Mouse (Mus musculus) liver, embryonic 11.5 days (tissue): Measurements from ENCODE around the gene Fkbp15. TPM values are rescaled to one million over a fixed set of nuclear protein-coding genes. Genes with fewer than 3 reads are reported as not detected.

ENCODE experiments used
- ATAC-seq: fragments of 200-750 bp; cut with Nextera tagmentation; replicated peaks from 2 replicates; pipeline ENCODE4 v1.8.0; 2017; ENCODE audit warnings: moderate number of reproducible peaks, mild to moderate bottlenecking, moderate TSS enrichment, moderate library complexity; ENCODE audit not compliant: low FRiP score
- DNase-seq: peaks from one replicate; pipeline ENCODE4 v3.0.0-alpha.2; 2017; ENCODE audit warnings: low spot score
- H3K27ac ChIP-seq: fragments of 300-500 bp; sonication (generic); 2 replicates; pipeline ENCODE4 v1.5.1; 2014; ENCODE audit warnings: mild to moderate bottlenecking, low read depth, low read length, control low read depth
- H3K27me3 ChIP-seq: fragments of 300-500 bp; sonication (generic); replicated peaks from 2 replicates; pipeline ENCODE4 v1.6.1; 2014; ENCODE audit warnings: low read length, mixed read lengths; ENCODE audit not compliant: control insufficient read depth, insufficient read depth
- H3K36me3 ChIP-seq: fragments of 300-500 bp; sonication (generic); 2 replicates; pipeline ENCODE4 v1.6.1; 2014; ENCODE audit warnings: mild to moderate bottlenecking, low read length, moderate library complexity, mixed read lengths; ENCODE audit not compliant: control insufficient read depth, insufficient read depth
- H3K4me1 ChIP-seq: fragments of 300-500 bp; sonication (generic); replicated peaks from 2 replicates; pipeline ENCODE4 v1.6.1; 2014; ENCODE audit warnings: low read length, mixed read lengths; ENCODE audit not compliant: control insufficient read depth, insufficient read depth
- H3K4me2 ChIP-seq: fragments of 300-500 bp; sonication (generic); 2 replicates; pipeline ENCODE4 v1.6.1; 2014; ENCODE audit warnings: mild to moderate bottlenecking, control low read depth, moderate library complexity
- H3K4me3 ChIP-seq: fragments of 300-500 bp; sonication (generic); 2 replicates; pipeline ENCODE4 v1.5.1; 2014; ENCODE audit warnings: low read depth, low read length, control low read depth
- H3K9ac ChIP-seq: fragments of 300-500 bp; sonication (generic); 2 replicates; pipeline ENCODE4 v1.6.1; 2014; ENCODE audit warnings: low read depth, low read length, control low read depth
- H3K9me3 ChIP-seq: fragments of 300-500 bp; sonication (generic); 2 replicates; pipeline ENCODE4 v1.6.1; 2016; ENCODE audit warnings: low read length, inconsistent platforms, mixed read lengths; ENCODE audit not compliant: control insufficient read depth
- WGBS: fragments of 180-500 bp; shearing (Covaris S2); extraction: QIAGEN DNeasy Blood & Tissue Kit; methylation state at CpG from one replicate; pipeline ENCODE4 v1.1.7; 2014; 5-methylcytosine and 5-hydroxymethylcytosine counted together
- polyA plus RNA-seq: library from polyadenylated mRNA; unstranded; fragments of >200 nt; fragmentation: Nextera tagmentation; extraction: Ambion mirVana; gene quantifications from 2 replicates; pipeline ENCODE4 v1.2.1, GENCODE M21; 2014

Gene Fkbp15
- polyA plus RNA-seq, 1 experiment from 2014 or later, result 29.9 TPM

DNA sequence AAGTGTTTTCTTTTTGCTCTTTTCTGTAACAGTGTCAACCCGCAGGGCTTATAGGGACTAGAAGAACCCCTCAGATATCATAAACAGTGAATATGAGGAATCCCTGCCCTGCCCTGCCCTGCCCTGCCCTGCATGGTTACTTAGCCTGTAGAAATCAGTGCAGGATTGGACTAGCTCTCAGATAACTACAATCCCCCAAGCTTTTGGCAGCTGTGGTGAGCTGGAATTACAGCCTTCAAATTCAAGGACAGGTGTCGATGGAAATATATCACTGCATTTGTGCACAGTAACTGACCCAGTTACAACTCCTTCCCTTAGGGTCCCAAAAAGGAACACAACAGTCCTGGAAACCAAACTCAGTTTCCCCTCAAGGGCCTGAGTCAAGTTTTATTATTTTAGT is 60.3 kb downstream of the Fkbp15 start:
- WGBS, result 91% methylated on average over 2 of the region's 2 CpGs
- no peak for DNase-seq
- no peak for ATAC-seq
- Histone ChIP-seq H3K9ac (no peak overlapping the region), H3K27me3 (no peaks in the 10 kb centered on the region), H3K4me1 (no peaks in the 10 kb centered on the region), H3K4me3 (no peak overlapping the region), H3K4me2 (no peak overlapping the region), H3K27ac (no peak overlapping the region), H3K36me3 (peaks cover 26% of the 10 kb centered on the region; the same call in 1 of the 2 replicates), H3K9me3 (no peaks in the 10 kb centered on the region)

DNA sequence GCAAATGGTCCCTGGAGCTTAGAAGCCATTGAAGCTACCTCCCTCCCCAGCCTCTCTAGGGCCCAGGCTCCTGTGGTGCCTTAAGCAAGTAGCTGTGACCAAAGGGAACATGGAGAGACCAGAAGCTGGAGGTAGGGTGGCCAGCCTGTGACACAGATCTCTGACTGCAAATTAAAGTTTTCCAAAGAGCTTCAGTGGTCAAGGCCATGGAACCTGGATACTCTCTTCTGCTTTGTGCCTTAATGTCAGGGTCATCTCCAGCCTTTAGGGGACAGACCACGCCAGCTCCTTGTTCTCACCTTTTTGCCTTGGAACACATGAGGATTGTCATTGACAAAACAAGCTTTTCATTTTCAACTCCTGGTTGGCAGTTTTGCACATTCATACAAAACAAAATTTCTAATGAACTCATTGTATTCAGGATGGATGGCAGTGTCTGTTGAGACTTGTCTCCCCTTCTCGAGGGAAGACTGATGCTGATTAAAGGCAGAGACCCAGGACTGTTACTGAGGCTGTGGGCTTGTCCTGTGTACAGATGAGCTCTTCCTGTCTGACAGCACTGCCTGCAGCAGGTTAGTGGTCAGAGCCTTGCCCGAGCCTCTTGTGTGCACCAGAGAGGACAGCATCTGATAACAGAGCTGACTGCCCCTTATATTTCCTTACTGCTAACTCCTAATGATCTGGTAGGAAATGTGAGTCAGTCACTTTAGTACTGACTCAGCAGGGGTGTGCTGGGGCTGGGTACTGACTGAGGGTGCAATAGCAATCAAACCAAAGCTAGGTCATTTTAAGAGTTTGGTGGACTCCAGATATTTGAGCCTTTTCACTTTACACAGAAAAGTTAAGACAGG is 62.8 kb downstream of the Fkbp15 start:
- no peak for ATAC-seq
- Histone ChIP-seq H3K27ac (no peak overlapping the region), H3K9ac (no peak overlapping the region), H3K4me3 (no peak overlapping the region), H3K9me3 (no peaks in the 10 kb centered on the region), H3K36me3 (peaks cover 14% of the 10 kb centered on the region; the same call in 1 of the 2 replicates), H3K4me2 (no peak overlapping the region), H3K27me3 (no peaks in the 10 kb centered on the region), H3K4me1 (no peaks in the 10 kb centered on the region)
- DNase-seq, result no peak
- WGBS, result 67% methylated on average over 3 of the region's 3 CpGs

- no peak for ATAC-seq
- H3K36me3 ChIP-seq, result peaks cover 3% of the 10 kb centered on the region; the same call in 1 of the 2 replicates
- no peak overlapping the region for H3K4me3 ChIP-seq
- no peak for DNase-seq
- no peak overlapping the region for H3K27ac ChIP-seq
- H3K27me3 ChIP-seq, result no peaks in the 10 kb centered on the region
- H3K9me3 ChIP-seq, result no peaks in the 10 kb centered on the region
- no peak overlapping the region for H3K4me2 ChIP-seq
- WGBS, result 92% methylated on average over 1 of the region's 1 CpGs
- H3K9ac ChIP-seq, result no peak overlapping the region
- no peaks in the 10 kb centered on the region for H3K4me1 ChIP-seq
Measured at GRCm38 (mm10) chr4:62294741-62295140, 65.6 kb downstream of the Fkbp15 start.

DNA sequence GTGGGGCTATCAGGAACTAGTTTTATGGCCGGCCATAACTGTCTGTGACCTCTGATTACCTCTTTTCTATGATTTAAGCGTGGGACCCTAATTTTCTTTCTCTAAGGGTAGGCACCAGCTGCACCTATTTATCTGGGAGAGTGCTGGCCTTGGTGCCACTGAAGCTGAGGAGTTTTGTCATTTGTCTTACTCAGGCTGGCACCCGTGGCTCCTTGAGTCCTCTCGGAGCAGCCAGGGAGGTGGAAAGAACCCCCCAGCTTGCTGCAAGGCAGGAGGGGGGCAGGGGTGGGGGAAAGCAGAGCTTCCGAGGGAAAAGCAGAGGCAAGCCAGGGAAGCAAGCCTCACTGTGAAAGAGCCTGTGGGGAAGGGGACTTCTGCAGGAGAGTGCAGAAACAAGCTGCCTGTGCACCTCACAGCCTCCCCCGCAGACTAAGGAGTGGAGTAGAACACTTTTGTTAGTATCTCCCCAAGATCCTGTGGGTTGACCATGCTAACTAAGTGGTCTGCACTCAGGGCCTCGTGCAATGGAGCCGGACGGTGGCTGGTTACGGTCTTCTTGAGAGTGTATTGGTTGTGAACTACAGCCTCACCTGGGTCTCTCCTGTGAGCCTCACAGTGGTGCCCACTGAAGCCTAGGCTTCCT is 67.0 kb downstream of the Fkbp15 start:
- Histone ChIP-seq H3K27me3 (no peaks in the 10 kb centered on the region), H3K27ac (no peak overlapping the region), H3K9ac (no peak overlapping the region), H3K36me3 (no peaks in the 10 kb centered on the region; the same call in 1 of the 2 replicates), H3K4me3 (no peak overlapping the region), H3K9me3 (no peaks in the 10 kb centered on the region), H3K4me1 (no peaks in the 10 kb centered on the region), H3K4me2 (no peak overlapping the region)
- DNase-seq (no peak), ATAC-seq (no peak)
- 77% methylated on average over 10 of the region's 10 CpGs for WGBS

GRCm38 (mm10) chr4:62292461-62293180 is 67.7 kb downstream of the Fkbp15 start:
- Histone ChIP-seq H3K4me1 (no peaks in the 10 kb centered on the region), H3K9ac (no peak overlapping the region), H3K4me2 (no peak overlapping the region), H3K36me3 (no peaks in the 10 kb centered on the region; the same call in 1 of the 2 replicates), H3K4me3 (no peak overlapping the region), H3K27ac (no peak overlapping the region), H3K9me3 (no peaks in the 10 kb centered on the region), H3K27me3 (no peaks in the 10 kb centered on the region)
- no peak for ATAC-seq
- no peak for DNase-seq
- 80% methylated on average over 8 of the region's 8 CpGs for WGBS

DNA sequence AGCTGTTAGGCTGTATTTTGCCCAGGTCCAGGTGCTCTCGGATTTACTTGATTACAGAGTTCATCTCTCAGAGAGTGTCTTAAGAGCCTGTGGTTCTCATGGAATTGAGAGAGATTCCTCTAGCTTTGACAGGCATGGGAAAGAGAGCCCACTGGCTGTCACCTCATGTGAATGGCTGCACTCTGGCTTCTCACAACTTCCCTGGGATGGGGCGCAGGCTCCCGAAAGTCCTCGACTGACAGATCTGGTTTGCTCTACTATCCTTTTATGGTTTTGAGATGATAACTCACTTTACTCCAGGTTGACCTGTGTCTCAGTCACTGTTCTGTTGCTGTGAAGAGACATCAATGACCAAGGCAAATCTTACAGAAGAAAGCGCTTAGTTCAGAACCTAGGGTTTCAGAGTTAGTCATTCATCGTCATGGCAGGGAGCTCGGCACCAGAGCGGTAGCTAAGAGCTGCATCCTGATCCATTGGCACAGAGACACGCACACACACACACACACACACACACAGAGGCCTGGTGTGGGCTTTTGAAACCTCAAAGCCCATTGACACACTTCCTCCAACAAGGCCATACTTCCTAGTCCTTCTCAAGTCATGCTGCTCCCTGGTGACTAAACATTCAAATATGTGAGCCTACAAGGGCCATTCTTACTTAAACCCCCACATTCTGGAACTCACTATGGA is 69.4 kb downstream of the Fkbp15 start:
- H3K4me2 ChIP-seq, result no peak overlapping the region
- H3K4me1 ChIP-seq, result peaks cover 6% of the 10 kb centered on the region
- no peaks in the 10 kb centered on the region for H3K36me3 ChIP-seq
- H3K27ac ChIP-seq, result no peak overlapping the region
- DNase-seq, result no peak
- no peaks in the 10 kb centered on the region for H3K9me3 ChIP-seq
- no peak for ATAC-seq
- no peaks in the 10 kb centered on the region for H3K27me3 ChIP-seq
- 82% methylated on average over 9 of the region's 9 CpGs for WGBS
- H3K9ac ChIP-seq, result no peak overlapping the region
- H3K4me3 ChIP-seq, result no peak overlapping the region

DNA sequence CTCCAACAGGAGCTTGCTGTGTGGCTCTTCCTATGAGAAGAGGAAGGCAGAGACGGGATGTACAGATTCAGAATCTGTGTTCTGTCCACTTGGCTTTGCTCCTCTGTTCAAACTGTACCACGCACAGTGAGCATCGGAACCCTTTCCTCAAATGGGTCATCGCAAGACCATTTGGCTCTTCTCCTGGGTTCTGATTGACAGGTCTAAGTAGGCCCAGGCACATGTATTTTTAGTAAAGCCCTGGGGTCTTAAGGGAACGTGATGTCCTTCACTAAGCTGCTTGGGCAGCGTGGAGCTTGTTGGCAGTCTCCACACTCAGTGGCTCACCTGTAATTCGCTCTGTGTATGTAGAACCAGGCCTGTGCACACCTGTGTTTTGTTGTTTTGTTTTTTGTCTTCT is 71.1 kb downstream of the Fkbp15 start:
- H3K4me1 ChIP-seq, result peaks cover 6% of the 10 kb centered on the region
- DNase-seq, result no peak
- H3K27ac ChIP-seq, result no peak overlapping the region
- H3K4me2 ChIP-seq, result no peak overlapping the region
- no peak for ATAC-seq
- H3K9me3 ChIP-seq, result no peaks in the 10 kb centered on the region
- no peak overlapping the region for H3K4me3 ChIP-seq
- no peaks in the 10 kb centered on the region for H3K27me3 ChIP-seq
- WGBS, result 87% methylated on average over 7 of the region's 7 CpGs
- no peak overlapping the region for H3K9ac ChIP-seq
- no peaks in the 10 kb centered on the region for H3K36me3 ChIP-seq
